Mouse (Mus musculus): ENCODE measurements around the gene Colec11.

Gene Colec11

DNA sequence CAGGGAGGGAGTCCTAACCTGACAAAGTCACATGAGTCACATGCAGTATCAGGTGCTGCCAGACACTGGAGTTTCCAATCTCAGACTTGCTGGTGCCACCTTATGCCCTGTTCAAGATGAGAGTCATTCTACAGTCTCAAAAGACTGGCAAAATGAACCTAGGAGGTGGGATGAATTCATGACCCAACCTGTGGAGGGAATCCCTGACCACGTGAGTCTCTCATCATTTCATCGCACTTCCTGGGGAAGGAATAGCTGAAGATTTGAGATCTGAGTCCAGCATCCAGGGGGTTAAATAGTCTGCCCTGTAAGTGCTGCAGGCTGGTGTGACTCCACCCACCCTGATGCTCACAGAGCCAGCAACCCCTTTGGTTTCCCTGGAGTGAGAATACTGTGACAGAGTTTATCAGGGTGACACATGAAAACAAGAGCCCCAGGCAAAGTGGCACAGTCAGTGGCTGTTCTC is 24.6 kb downstream of the Colec11 start:
- no peak for DNase-seq

DNA sequence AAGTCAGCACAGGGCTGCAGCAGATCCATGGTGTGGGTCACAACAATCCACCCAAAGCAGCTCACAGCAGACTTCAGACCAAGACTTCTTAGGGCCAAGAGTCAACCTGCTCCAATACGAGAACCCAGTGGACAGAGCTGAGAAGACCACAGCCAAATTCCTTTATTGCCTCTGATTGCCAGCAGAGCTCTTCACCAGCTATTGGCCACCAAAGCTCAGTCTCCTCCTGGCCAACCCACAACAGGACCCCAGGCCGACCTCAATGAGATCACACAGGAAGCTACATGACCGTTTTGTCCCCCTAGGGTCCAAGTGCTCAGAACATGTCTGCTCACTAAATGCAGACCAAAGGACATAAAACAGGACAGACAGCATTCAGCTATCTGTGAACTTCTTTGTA is 25.1 kb downstream of the Colec11 start:
- DNase-seq: no peak

DNA sequence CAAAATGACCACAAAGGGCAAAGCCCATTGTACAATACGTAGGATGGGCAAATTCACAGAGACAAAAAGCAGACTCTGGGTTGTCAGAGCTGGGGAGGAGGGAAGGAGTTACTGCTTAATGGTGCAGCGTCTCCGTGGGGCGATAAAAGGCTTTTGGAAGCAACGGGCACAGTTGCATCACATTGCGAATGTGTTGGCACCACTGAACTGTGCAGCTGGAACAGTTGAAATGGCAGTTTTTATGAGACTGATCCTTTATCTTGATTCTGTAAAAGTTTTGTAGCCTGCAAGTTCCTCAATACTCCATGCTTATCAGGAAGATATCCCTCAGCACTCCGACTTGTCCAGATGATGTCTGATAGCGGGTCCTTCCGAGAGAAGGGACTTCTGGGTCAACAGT is 25.5 kb downstream of the Colec11 start:
- DNase-seq: no peak

GRCm38 (mm10) chr12:28596851-28597250 is 26.3 kb downstream of the Colec11 start:
- no peak for DNase-seq

GRCm38 (mm10) chr12:28590428-28590827 is 32.7 kb downstream of the Colec11 start:
- DNase-seq: peak; percentile 42

- peak; percentile 94 for DNase-seq
These were observed 33.9 kb downstream of the Colec11 start for GRCm38 (mm10) chr12:28589090-28589868.

- DNase-seq: no peak
These were observed 35.2 kb downstream of the Colec11 start for GRCm38 (mm10) chr12:28587949-28588348.

DNA sequence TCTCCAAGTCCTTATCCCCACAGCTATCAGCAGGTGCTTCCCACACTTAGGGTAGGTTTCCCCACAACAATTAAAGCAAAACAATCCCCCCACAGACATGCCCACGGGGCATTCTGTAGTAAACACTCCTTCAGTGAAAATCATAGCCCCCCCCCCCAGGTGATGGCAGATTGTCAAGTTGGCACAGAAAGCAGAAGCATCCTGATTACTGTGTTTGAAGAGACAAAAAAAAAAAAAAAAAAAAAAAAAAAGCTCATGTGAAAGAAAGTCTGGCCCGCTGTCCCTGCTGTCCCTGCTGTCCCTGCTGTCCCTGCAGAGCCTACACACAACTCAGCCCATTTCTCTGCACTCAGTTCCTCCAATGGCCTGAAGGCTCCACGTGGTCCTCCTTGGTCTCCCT is 39.1 kb downstream of the Colec11 start:
- no peak for DNase-seq

DNA sequence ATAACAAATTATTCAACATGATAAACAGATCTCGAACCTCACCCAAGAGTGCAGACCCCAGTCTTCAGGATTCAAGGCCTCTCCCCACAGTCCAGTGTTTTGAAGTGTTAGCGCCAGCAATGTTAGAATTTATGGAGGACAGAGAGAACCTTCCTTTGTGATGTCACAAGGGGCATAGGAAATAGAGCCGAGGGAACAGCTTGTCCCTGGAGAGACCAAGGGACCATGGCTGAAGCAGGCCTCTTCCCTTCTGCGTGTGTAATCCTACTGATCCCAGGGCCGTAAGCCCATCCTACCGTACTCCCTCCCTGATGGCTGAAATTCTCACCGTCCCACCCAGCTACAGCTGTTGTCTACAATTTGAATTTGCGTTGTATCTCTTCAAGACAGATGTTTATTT is 40.8 kb downstream of the Colec11 start, which contains the start of gene Allc:
Gene Allc, minus strand, starts transcription at position 101 of the 400 bp plus-strand sequence.
- no peak for DNase-seq

DNA sequence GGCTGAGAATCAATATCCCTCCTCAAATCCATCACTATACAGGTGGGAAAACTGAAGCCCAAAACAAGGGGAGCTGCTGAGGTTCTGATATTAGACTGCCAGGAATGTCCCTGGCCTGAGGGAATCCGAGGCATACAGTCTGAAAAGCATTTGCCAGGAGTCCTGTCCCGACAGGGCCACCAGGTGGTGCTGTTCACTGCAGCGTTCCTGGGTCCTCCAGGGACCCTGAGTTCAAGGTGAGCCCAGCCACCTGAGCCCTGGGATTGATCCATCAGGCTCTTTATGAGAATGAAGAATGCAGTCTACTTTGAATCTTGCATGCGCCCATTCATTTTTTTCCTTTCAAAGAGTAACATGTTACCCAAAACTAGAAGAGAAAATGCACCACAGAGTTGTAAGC is 44.0 kb downstream of the Colec11 start:
- no peak for DNase-seq

DNA sequence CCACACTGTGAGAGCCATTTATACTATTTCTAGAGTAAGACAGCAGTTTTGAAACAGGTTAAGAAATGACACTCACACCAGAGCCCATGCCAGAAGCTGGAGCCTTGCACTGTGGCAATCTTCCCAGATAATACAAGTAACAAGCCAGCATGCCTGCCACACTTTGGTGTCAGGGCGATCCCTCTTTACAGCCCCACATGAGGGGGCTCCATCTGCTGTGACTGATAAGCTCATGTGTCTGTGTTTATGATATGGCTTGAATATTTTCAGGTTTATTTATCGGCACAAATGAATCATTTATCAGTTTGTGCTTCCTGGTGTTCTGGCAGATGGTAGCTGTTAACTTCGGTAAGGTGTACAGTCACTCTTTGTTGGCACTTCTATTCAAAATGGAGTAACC is 45.0 kb downstream of the Colec11 start:
- no peak for DNase-seq

DNA sequence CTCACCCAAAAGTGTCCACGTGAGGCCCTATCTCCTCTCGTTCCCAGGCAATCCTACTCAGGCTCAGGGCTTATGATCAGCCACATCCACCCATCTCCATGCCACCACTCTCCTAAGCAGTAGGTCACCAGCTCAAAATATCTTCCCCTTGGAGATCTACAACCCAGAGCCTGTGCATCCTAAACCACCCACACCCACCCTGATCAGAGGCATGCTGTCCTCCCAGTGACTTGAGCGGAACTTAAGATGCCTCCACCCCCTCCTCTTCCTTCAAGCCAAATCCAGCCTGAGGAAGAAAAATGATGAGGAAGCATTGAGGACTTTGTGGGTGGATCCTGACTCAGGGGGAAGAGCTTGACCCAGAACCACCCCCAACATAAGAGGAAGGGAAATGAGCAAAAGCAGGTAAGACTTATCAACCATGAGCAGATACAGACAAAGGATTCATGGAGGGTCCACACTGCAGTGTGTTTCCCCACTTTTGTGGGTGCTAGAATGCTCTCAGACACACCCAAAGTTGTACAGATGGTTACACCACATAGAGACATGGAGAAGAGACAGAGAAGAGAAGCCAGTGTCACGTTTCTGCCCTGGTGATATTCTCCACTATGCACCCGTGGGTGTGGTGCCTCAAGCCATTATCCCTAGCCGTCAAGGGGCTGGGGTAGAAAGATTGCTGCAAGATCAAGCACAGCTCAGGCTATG is 47.7 kb downstream of the Colec11 start:
- DNase-seq: no peak

DNA sequence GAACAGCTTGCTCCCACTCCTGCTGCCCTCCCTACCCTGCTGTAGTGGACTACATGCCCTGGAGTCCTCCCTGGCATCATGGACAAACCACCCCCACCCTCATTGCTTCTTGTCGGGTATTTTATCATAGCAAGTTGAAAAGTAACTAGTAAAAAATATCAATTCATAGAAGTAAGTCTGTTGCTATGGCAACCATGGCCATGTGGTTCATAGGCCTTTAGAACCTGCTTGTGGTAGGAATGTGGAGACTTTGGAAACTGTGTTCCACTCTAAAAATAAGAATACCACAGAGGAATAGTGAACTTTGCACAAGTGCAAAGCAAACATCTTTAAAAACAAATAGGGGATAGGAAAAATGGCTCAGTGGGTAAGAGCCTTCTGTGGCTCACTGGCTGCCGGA is 50.9 kb downstream of the Colec11 start:
- no peak for DNase-seq

DNA sequence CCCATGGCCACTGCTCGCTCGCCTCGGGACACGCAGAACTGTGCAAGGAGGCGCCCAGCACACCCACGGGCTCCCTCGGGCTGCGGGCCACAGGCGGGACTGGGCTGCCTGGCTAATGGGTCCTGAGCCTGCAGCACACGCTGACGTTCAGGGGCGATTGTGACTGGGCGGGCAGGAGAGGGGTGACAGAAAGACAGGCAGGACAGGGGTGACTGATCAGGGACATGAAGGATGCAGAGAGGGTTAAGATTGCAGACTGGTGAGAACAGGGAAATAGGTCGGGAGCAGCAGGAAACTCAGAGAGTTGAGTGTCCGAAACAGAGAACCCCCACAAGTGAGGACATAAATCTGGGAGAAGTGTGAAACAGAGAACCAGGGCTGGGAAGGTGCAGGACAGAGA is 70.9 kb downstream of the Colec11 start, which contains the start of gene Dcdc2c:
Gene Dcdc2c, minus strand, starts transcription at position 101 of the 400 bp plus-strand sequence.
- DNase-seq: no peak

- DNase-seq: no peak
These were observed 71.4 kb downstream of the Colec11 start for GRCm38 (mm10) chr12:28551775-28552174.

GRCm38 (mm10) chr12:28548887-28549286 is 74.3 kb downstream of the Colec11 start:
- DNase-seq: no peak

All from cerebellum, adult 9-11 months (tissue).